Mouse (Mus musculus) cortical plate, adult 2 months (tissue): Measurements from ENCODE around the gene Adgrv1.

Experiments
- CTCF ChIP-seq: fragments of 200-500 bp; IDR thresholded peaks from 2 replicates; pipeline ENCODE4 v1.5.1; 2011; ENCODE audit warnings: mild to moderate bottlenecking, control low read depth, low read length; ENCODE audit not compliant: insufficient read depth; ENCODE audit errors: extremely low read depth
- POLR2A ChIP-seq: fragments of 200-500 bp; IDR thresholded peaks from 2 replicates; pipeline ENCODE4 v1.6.1; 2011; ENCODE audit warnings: mild to moderate bottlenecking, low read length, control low read depth; ENCODE audit not compliant: insufficient read depth; ENCODE audit errors: extremely low read depth

GRCm38 (mm10) chr13:81273837-81274236 lies 359.1 kb downstream of the Adgrv1 start:
- TF ChIP-seq CTCF (no peak), POLR2A (no peak)
